Mouse (Mus musculus): ENCODE results near the gene Lpar3.

DNA sequence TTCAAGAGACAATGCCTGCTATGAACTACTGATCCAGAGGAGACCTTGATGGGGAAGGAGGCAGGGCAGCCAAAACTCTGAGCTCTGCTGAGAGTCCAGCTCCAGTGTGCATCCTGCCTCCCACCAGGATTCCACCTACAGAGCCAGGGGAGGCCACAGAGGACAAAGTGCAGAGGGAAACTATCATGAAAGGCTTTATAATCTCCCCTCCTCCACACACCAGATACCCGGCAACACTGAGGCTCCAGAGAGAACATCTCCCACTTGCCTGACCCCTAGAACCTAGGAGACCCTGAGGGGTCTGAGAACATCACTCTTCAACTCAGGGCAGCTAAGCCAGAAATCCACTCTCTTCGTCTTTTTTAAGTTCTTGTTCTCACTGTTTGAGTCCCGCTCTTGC is 71.2 kb downstream of the Lpar3 start:
- TF ChIP-seq MYOG (IDR thresholded peaks at IDR 0.05; ENCODE audit: control insufficient read depth, extremely low read depth, insufficient read length): no peak
- no peak for TF ChIP-seq USF1 (IDR thresholded peaks at IDR 0.05; ENCODE audit: low read depth)
- TF ChIP-seq CTCF (IDR thresholded peaks at IDR 0.05; ENCODE audit: control insufficient read depth, insufficient read depth, insufficient read length): no peak
- no peak for TF ChIP-seq MAX (IDR thresholded peaks at IDR 0.05)

Data from C2C12 (cell line).